ENCODE assay signal across 19 mouse cellular contexts in genomic region chr2:144188485-144188884, GRCm38 (mm10).
DNase-seq lines count a peak whose midpoint lies in the region; ATAC-seq and TF ChIP-seq lines count a peak whose summit lies in the region.
"Had no signal": no experiment of that assay in that cellular context is flagged by ENCODE, and none has a peak within 500 bp of the region (broad histone marks: within the 10 kb centered on the region; RNA-seq: fewer than 3 reads in every experiment).

No protein-coding gene starts in this region.

- H3K4me1 ChIP-seq in kidney, embryonic 15.5 days, result peaks cover 6% of the 10 kb centered on the region; the same call in 1 of the 2 replicates
- H3K4me1 ChIP-seq in kidney, adult 2 months (ENCODE audit: control insufficient read depth, insufficient read depth, low read length), result peaks cover 2% of the 10 kb centered on the region; the same call in 1 of the 2 replicates
- peaks cover 4 to 30% of the 10 kb centered on the region in 2 experiments; a peak in 3 of 4 replicates for H3K4me1 ChIP-seq in CH12.LX (ENCODE audit: control insufficient read depth in 1 of 2, insufficient read depth in 2 of 2)
- H3K4me1 ChIP-seq in forebrain, embryonic 15.5 days, result no peaks in the 10 kb centered on the region
- H3K4me1 ChIP-seq in heart, embryonic 11.5 days (ENCODE audit: control insufficient read depth, insufficient read depth, low read length), result 0 out of 2 replicates have a peak, but pooled peaks cover 4% of the 10 kb centered on the region

- no peaks in the 10 kb centered on the region for H3K79me2 ChIP-seq in CH12.LX (replicated peaks; ENCODE audit: control insufficient read depth, extremely low read depth, insufficient read depth, poor library complexity, severe bottlenecking)
- no peaks in the 10 kb centered on the region for H3K79me2 ChIP-seq in macrophage (ENCODE audit: inconsistent target)

- DNase-seq in kidney, adult 2 months, result no peak
- peak; percentile 60 for DNase-seq in CH12.LX (ENCODE audit: extremely low read depth)
- peak; percentile 38 for DNase-seq in brain, embryonic 14.5 days (ENCODE audit: low read depth)
- no peak for DNase-seq in B cell, adult 2 months
- DNase-seq: cerebellum, adult 11 months; cerebellum, postnatal 25 days; gastrocnemius, postnatal 36 days; kidney, postnatal 25 days; right cerebral cortex, postnatal 25 days; thymus, postnatal 36 days had no signal

- no peaks in the 10 kb centered on the region for H3K36me3 ChIP-seq in kidney, embryonic 15.5 days
- no peaks in the 10 kb centered on the region for H3K36me3 ChIP-seq in kidney, adult 2 months (ENCODE audit: control insufficient read depth, insufficient read depth, low read length)
- H3K36me3 ChIP-seq in CH12.LX (replicated peaks in 1 of 2; ENCODE audit: control insufficient read depth in 1 of 2, insufficient read depth in 1 of 2, low read length in 1 of 2) (no peaks in the 10 kb centered on the region), macrophage (ENCODE audit: inconsistent target) (no peaks in the 10 kb centered on the region)
- H3K36me3 ChIP-seq in forebrain, embryonic 15.5 days, result no peaks in the 10 kb centered on the region
- no peaks in the 10 kb centered on the region for H3K36me3 ChIP-seq in heart, embryonic 11.5 days (ENCODE audit: control insufficient read depth, insufficient read depth, low read length)
- H3K36me3 ChIP-seq: embryonic facial prominence, embryonic 12.5 days; forebrain, embryonic 10.5 days; midbrain, embryonic 12.5 days had no signal

- H3K9ac ChIP-seq in kidney, embryonic 15.5 days, result no peak overlapping the region
- peak overlapping the region; percentile 8; the same call in 1 of the 2 replicates for H3K9ac ChIP-seq in CH12.LX (ENCODE audit: insufficient read depth, low read depth)
- no peak overlapping the region for H3K9ac ChIP-seq in forebrain, embryonic 15.5 days (replicated peaks)
- H3K9ac ChIP-seq in heart, embryonic 11.5 days (ENCODE audit: low read depth, low read length), result no peak overlapping the region
- H3K9ac ChIP-seq: embryonic facial prominence, embryonic 12.5 days; midbrain, embryonic 12.5 days had no signal

- dilution Hi-C loops in CH12.LX (cut with MboI; ENCODE audit: extremely low pct_ligation_motif_present, extremely low pct_unique_long_range_greater_than_20kb, low sequenced_read_pairs), result no loop called here

- H3K9me3 ChIP-seq in kidney, embryonic 15.5 days (replicated peaks), result no peaks in the 10 kb centered on the region
- peaks cover 12% of the 10 kb centered on the region for H3K9me3 ChIP-seq in CH12.LX (replicated peaks; ENCODE audit: low read length)
- no peaks in the 10 kb centered on the region for H3K9me3 ChIP-seq in forebrain, embryonic 15.5 days
- H3K9me3 ChIP-seq in heart, embryonic 11.5 days (replicated peaks; ENCODE audit: control insufficient read depth, low read length), result no peaks in the 10 kb centered on the region
- H3K9me3 ChIP-seq: embryonic facial prominence, embryonic 12.5 days; forebrain, embryonic 10.5 days; midbrain, embryonic 12.5 days had no signal

- TF ChIP-seq RAD21 in CH12.LX (IDR thresholded peaks at IDR 0.05; ENCODE audit: low read depth, low read length), result no peak

- TF ChIP-seq CTCF in kidney, adult 2 months (conservative IDR thresholded peaks at IDR 0.05; ENCODE audit: insufficient read depth, insufficient read length, low read depth, low read length), result no peak
- TF ChIP-seq CTCF in CH12.LX (conservative IDR thresholded peaks at IDR 0.05 in 1 of 2, IDR thresholded peaks at IDR 0.05 in 1 of 2; ENCODE audit: low read depth in 2 of 2, low read length in 2 of 2), result no peak
- TF ChIP-seq CTCF in brain, embryonic 14.5 days (IDR thresholded peaks at IDR 0.05; ENCODE audit: borderline replicate concordance, extremely low read depth, insufficient read depth, insufficient read length), result no peak

- in situ Hi-C loops in CH12.LX (cut with MboI; ENCODE audit: low pct_ligation_motif_present, low pct_unique_long_range_greater_than_20kb, low sequenced_read_pairs), result loop anchor here (5.0 kb wide), 1 partner anchor 71 kb away; no protein-coding TSS in a partner anchor

- peak; percentile 57 for ATAC-seq in kidney, embryonic 15.5 days (replicated peaks; ENCODE audit: low FRiP score)
- no peak for ATAC-seq in forebrain, embryonic 15.5 days (replicated peaks)
- ATAC-seq in heart, embryonic 11.5 days (replicated peaks; ENCODE audit: insufficient number of reproducible peaks, low FRiP score, low TSS enrichment), result no peak
- ATAC-seq: CD4-positive, CD25-positive, alpha-beta regulatory T cell, adult 4 months; inflammation-experienced regulatory T-cells, adult 6 months had no signal

- H3K27me3 ChIP-seq in kidney, embryonic 15.5 days, result no peaks in the 10 kb centered on the region
- no peaks in the 10 kb centered on the region for H3K27me3 ChIP-seq in kidney, adult 2 months (replicated peaks; ENCODE audit: control insufficient read depth, insufficient read depth, low read length)
- H3K27me3 ChIP-seq in CH12.LX (replicated peaks), result peaks cover 9% of the 10 kb centered on the region
- no peaks in the 10 kb centered on the region for H3K27me3 ChIP-seq in forebrain, embryonic 15.5 days
- no peaks in the 10 kb centered on the region for H3K27me3 ChIP-seq in heart, embryonic 11.5 days (ENCODE audit: control insufficient read depth, insufficient read depth, low read length)
- H3K27me3 ChIP-seq: embryonic facial prominence, embryonic 12.5 days; midbrain, embryonic 12.5 days had no signal

- 26% methylated on average over 4 of the region's 4 CpGs for WGBS in kidney, embryonic 15.5 days
- WGBS in kidney, adult 2 months, result 47% methylated on average over 4 of the region's 4 CpGs
- 52% methylated on average over 4 of the region's 4 CpGs for whole genome bisulfite sequencing in macrophage (ENCODE audit: missing documents)
- 12% methylated on average over 4 of the region's 4 CpGs for WGBS in forebrain, embryonic 15.5 days
- 51% methylated on average over 4 of the region's 4 CpGs for whole genome bisulfite sequencing in heart, embryonic 11.5 days (ENCODE audit: insufficient replicate concordance)

- peak overlapping the region; percentile 66 for H3K27ac ChIP-seq in kidney, embryonic 15.5 days
- H3K27ac ChIP-seq in kidney, adult 2 months (ENCODE audit: insufficient read depth, low read depth, low read length), result no peak overlapping the region
- H3K27ac ChIP-seq in CH12.LX (ENCODE audit: insufficient read depth, low read depth), result no peak overlapping the region
- H3K27ac ChIP-seq in macrophage, result peak overlapping the region; percentile 64
- H3K27ac ChIP-seq in forebrain, embryonic 15.5 days (replicated peaks), result no peak overlapping the region
- H3K27ac ChIP-seq in heart, embryonic 11.5 days (ENCODE audit: low read depth, low read length), result no peak overlapping the region
- H3K27ac ChIP-seq: embryonic facial prominence, embryonic 12.5 days; forebrain, embryonic 10.5 days; midbrain, embryonic 12.5 days had no signal

- no peak for TF ChIP-seq POLR2A in kidney, adult 2 months (IDR thresholded peaks at IDR 0.05; ENCODE audit: low read depth, low read length)
- no peak for TF ChIP-seq POLR2A in CH12.LX (IDR thresholded peaks at IDR 0.05; ENCODE audit: low read depth, low read length)
- TF ChIP-seq POLR2A in brain, embryonic 14.5 days (IDR thresholded peaks at IDR 0.05; ENCODE audit: borderline replicate concordance, extremely low read depth, insufficient read depth, insufficient read length, poor library complexity, severe bottlenecking), result no peak

- H3K4me3 ChIP-seq in kidney, embryonic 15.5 days (replicated peaks), result no peak overlapping the region
- no peak overlapping the region for H3K4me3 ChIP-seq in kidney, adult 2 months (ENCODE audit: insufficient read depth, low read depth, low read length)
- H3K4me3 ChIP-seq in CH12.LX (replicated peaks in 1 of 3; ENCODE audit: low read depth in 2 of 3, low read length in 2 of 3, poor library complexity in 1 of 3) (no peak overlapping the region), macrophage (ENCODE audit: inconsistent target) (no peak overlapping the region)
- no peak overlapping the region for H3K4me3 ChIP-seq in forebrain, embryonic 15.5 days
- no peak overlapping the region for H3K4me3 ChIP-seq in heart, embryonic 11.5 days (ENCODE audit: low read depth, low read length)
- H3K4me3 ChIP-seq: embryonic facial prominence, embryonic 12.5 days; forebrain, embryonic 10.5 days; midbrain, embryonic 12.5 days had no signal

- no peak overlapping the region for H3K4me2 ChIP-seq in kidney, embryonic 15.5 days
- peak overlapping the region; percentile 87 for H3K4me2 ChIP-seq in CH12.LX (ENCODE audit: insufficient read depth, low read depth, poor library complexity, severe bottlenecking)
- H3K4me2 ChIP-seq in forebrain, embryonic 15.5 days (replicated peaks), result no peak overlapping the region
- no peak overlapping the region for H3K4me2 ChIP-seq in heart, embryonic 11.5 days
- H3K4me2 ChIP-seq: embryonic facial prominence, embryonic 12.5 days; midbrain, embryonic 12.5 days had no signal

- no peak for TF ChIP-seq EP300 in CH12.LX (IDR thresholded peaks at IDR 0.05; ENCODE audit: low read length)

TF ChIP-seq in CH12.LX, 34 proteins besides CTCF, POLR2A, EP300 and RAD21:
- TF ChIP-seq MAFK (IDR thresholded peaks at IDR 0.05; ENCODE audit: insufficient replicate concordance, low read length) (0 out of 2 replicates have a peak, but pooled peaks have one; percentile 8), CHD1 (IDR thresholded peaks at IDR 0.05; ENCODE audit: low read depth, low read length) (no peak)

Comparison
In these comparisons a context has a peak if more than half of its experiments do, and no peak if none do; other contexts are left out.
1. H3K27ac ChIP-seq: peak in kidney, embryonic 15.5 days (single experiment) and macrophage (single experiment); none in kidney, adult 2 months (single experiment), CH12.LX (single experiment), forebrain, embryonic 15.5 days (single experiment) and heart, embryonic 11.5 days (single experiment).
2. DNase-seq: peak in CH12.LX (single experiment) and brain, embryonic 14.5 days (single experiment); none in kidney, adult 2 months (single experiment) and B cell, adult 2 months (0 of 2).